Mouse (Mus musculus) stomach, postnatal 0 days (tissue): ENCODE results near the gene Dip2b.

Experiments
- CTCF ChIP-seq: IDR thresholded peaks from 2 replicates; pipeline ENCODE4 v1.5.1; 2016; ENCODE audit warnings: antibody characterized with exemption, low read depth, mild to moderate bottlenecking, moderate library complexity
- EP300 ChIP-seq: optimal IDR thresholded peaks from 2 replicates; pipeline ENCODE3; 2016; ENCODE audit warnings: antibody characterized with exemption

- TF ChIP-seq CTCF (no peak), EP300 (no peak)
These were observed 53.8 kb downstream of the Dip2b start for GRCm38 (mm10) chr15:100092258-100092657.
